Mouse (Mus musculus): ENCODE data around the gene Gpr65. TPM values are rescaled to one million over a fixed set of nuclear protein-coding genes. Genes with fewer than 3 reads are reported as not detected.

Gpr65 gene
- 73.6 TPM for polyA plus RNA-seq (2015; fragmentation: Illumina TruSeq; extraction: RNeasy Lipid Tissue Mini Kit (QIAGEN cat#74804); ENCODE audit: insufficient read depth, low replicate concordance)

DNA sequence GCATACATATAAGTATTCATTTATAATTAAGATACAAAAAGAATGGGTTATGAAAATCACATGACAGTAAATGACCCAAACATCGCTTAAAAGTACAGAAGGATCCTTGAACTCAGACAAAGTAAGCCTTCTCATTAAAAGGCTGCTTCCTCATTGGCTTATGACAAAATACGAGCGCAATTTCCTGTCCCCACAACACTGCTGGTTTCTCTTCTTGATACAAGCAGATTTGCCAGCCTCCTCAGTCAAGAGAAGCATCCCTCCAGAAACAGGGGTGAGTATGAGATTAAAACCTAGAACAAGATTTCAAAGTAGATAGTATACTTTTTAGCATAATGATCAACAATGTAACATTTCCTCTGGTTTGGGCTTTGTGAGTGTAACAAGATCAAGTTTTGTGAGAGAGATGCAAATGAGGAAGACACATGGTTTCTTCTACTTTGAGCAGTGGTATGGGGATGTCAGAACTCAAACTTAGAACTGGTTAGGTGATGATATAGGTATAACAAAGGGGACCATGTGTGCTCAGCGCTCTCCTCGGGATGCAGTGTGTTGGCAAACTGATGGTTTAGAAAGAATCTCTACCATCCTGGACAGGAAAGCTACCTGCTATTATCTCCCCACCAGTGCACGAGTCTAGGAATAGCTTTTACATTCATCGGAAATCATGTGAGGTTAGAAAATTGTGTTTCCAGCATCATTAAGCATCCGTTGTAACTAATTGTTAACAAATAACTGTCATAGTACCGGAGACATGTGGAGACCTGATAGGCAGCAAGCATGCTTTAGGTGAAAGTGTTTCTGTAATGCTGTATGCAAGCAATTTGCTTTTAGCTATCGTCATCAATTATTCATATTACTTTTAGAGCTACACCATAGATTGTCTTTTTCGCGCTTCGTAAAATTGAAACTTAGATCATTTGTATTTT, at the start of gene Gpr65:
Gpr65 (plus strand) TSS at position 195 of the 929 bp plus-strand sequence.

DNA sequence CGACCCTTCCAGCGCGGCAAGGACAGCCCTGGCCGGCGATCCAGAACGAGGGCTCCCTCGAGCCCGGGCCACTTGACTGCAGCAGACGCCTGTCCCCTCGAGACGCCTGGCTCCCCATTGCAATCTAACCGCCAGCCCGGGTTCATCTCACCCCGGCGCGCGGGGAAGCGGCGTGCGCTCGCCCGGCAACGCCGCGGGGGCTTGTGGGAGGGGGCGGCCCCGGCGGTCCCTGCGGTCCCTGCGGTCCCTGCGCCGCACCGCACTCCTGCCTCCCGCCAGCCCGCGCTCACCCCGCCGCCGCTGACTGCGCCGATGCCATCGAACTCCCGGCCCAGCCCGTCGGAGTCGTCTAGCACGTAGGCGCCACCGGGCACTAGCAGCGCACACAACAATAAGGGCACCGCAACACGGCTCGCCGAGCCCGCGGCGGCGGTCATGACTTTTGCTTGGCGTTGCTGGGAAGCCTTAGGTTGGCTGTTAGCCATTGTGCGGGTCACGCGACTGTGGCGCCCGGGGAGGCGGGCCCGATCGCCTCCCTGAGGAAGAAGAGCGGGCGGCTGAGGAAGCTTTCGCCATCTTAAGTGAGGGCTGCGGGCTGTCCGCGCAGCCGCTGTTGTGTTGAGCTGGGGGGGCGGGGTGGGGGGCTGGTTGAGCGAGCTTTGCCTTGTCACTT, 9.5 kb upstream of the Gpr65 start, which contains the start of gene Galc:
Galc (minus strand) TSS at position 615 of the 673 bp plus-strand sequence.

Other genes with a start within 250 kb of the Gpr65 start
- 10.8 TPM for gene Galc, start 9.2 kb upstream of the Gpr65 start, polyA plus RNA-seq (2015; fragmentation: Illumina TruSeq; extraction: RNeasy Lipid Tissue Mini Kit (QIAGEN cat#74804); ENCODE audit: insufficient read depth, low replicate concordance)